Mouse (Mus musculus) embryonic fibroblast, embryonic 13.5 days (primary cell): ENCODE measurements at regions not wholly inside any gene's neighbourhood (a gene's known extent, or its start where the extent isn't known, plus 50 kb on each side); places are given as distances from the start of the nearest gene placed in this dataset.

Experiments
- CTCF ChIP-seq: IDR thresholded peaks from 2 replicates; pipeline ENCODE4 v1.5.1; 2011; ENCODE audit warnings: mild to moderate bottlenecking, control low read depth, low read length, moderate library complexity, borderline replicate concordance; ENCODE audit not compliant: insufficient read depth
- POLR2A ChIP-seq: IDR thresholded peaks from 2 replicates; pipeline ENCODE4 v1.6.1; 2011; ENCODE audit warnings: low read depth, mild to moderate bottlenecking, control low read depth, low read length, moderate library complexity

- TF ChIP-seq CTCF (no peak), POLR2A (no peak)
Observed at GRCm38 (mm10) chr7:71706201-71706600, 354.9 kb upstream of the Gm10295 start.
